Mouse (Mus musculus) liver, embryonic 14.5 days (tissue): ENCODE measurements around the gene Phf13.

ENCODE experiments used
- CTCF ChIP-seq: IDR thresholded peaks from 2 replicates; pipeline ENCODE4 v1.5.1; 2016; ENCODE audit warnings: antibody characterized with exemption, low read depth, control low read depth
- EP300 ChIP-seq: IDR thresholded peaks from 2 replicates; pipeline ENCODE4 v1.6.1; 2016; ENCODE audit warnings: antibody characterized with exemption, low read depth

- TF ChIP-seq CTCF (peak; percentile 85), EP300 (no peak)
Observed at GRCm38 (mm10) chr4:151975441-151975840, 20.6 kb downstream of the Phf13 start.
